Mouse (Mus musculus) forebrain, embryonic 13.5 days (tissue): ENCODE measurements around the gene Col2a1. TPM values are rescaled to one million over a fixed set of nuclear protein-coding genes. Genes with fewer than 3 reads are reported as not detected.
A peak's percentile ranks its signal among the peaks of the same experiment; 100 is the strongest.

Source experiments
- ATAC-seq: fragments of 200-750 bp; cut with Nextera tagmentation; 2 replicates; pipeline ENCODE4 v1.8.0; 2017
- H3K27ac ChIP-seq: fragments of 300-500 bp; sonication (generic); 2 replicates; pipeline ENCODE4 v1.5.1; 2015; ENCODE audit warnings: inconsistent platforms, mild to moderate bottlenecking, moderate library complexity
- H3K27me3 ChIP-seq: fragments of 300-500 bp; sonication (generic); 2 replicates; pipeline ENCODE4 v1.6.1; 2015; ENCODE audit warnings: mild to moderate bottlenecking, inconsistent platforms
- H3K36me3 ChIP-seq: fragments of 300-500 bp; sonication (generic); 2 replicates; pipeline ENCODE4 v1.6.1; 2015; ENCODE audit warnings: mild to moderate bottlenecking, inconsistent platforms; ENCODE audit not compliant: poor library complexity, severe bottlenecking
- H3K4me1 ChIP-seq: fragments of 300-500 bp; sonication (generic); 2 replicates; pipeline ENCODE4 v1.6.1; 2015; ENCODE audit warnings: inconsistent platforms
- H3K4me2 ChIP-seq: fragments of 300-500 bp; sonication (generic); 2 replicates; pipeline ENCODE4 v1.6.1; 2015; ENCODE audit warnings: inconsistent platforms, mild to moderate bottlenecking, moderate library complexity
- H3K4me3 ChIP-seq: fragments of 300-500 bp; sonication (generic); 2 replicates; pipeline ENCODE4 v1.5.1; 2015; ENCODE audit warnings: mild to moderate bottlenecking, inconsistent platforms
- H3K9ac ChIP-seq: fragments of 300-500 bp; sonication (generic); 2 replicates; pipeline ENCODE4 v1.6.1; 2015; ENCODE audit warnings: mild to moderate bottlenecking, inconsistent platforms
- H3K9me3 ChIP-seq: fragments of 300-500 bp; sonication (generic); replicated peaks from 2 replicates; pipeline ENCODE4 v1.6.1; 2016; ENCODE audit warnings: inconsistent platforms
- WGBS: fragments of 180-500 bp; shearing (Covaris S2); methylation state at CpG from one replicate; pipeline ENCODE4 v1.1.7; 2015; 5-methylcytosine and 5-hydroxymethylcytosine counted together
- polyA plus RNA-seq: library from polyadenylated mRNA; unstranded; fragments of >200 nt; fragmentation: Nextera tagmentation; extraction: Ambion mirVana; gene quantifications from 2 replicates; pipeline ENCODE4 v1.2.1, GENCODE M21; 2015

Gene Col2a1
- polyA plus RNA-seq, 1 experiment from 2014 or later: 31.8 TPM

GRCm38 (mm10) chr15:98026967-98027904, 22.7 kb upstream of the Col2a1 start:
- 29% methylated on average over 12 of the region's 12 CpGs for WGBS
- no peak for ATAC-seq
- H3K9ac ChIP-seq: peak overlapping the region; percentile 38
- peaks cover 33% of the 10 kb centered on the region for H3K4me1 ChIP-seq
- no peaks in the 10 kb centered on the region for H3K9me3 ChIP-seq
- no peak overlapping the region for H3K27ac ChIP-seq
- H3K36me3 ChIP-seq: 0 out of 2 replicates have a peak, but pooled peaks cover under 1% of the 10 kb centered on the region
- no peaks in the 10 kb centered on the region; the same call in 1 of the 2 replicates for H3K27me3 ChIP-seq
- no peak overlapping the region for H3K4me3 ChIP-seq
- H3K4me2 ChIP-seq: no peak overlapping the region

- peaks cover 33% of the 10 kb centered on the region for H3K4me1 ChIP-seq
- no peaks in the 10 kb centered on the region for H3K36me3 ChIP-seq
- no peak for ATAC-seq
- H3K27me3 ChIP-seq: no peaks in the 10 kb centered on the region; the same call in 1 of the 2 replicates
- H3K4me2 ChIP-seq: no peak overlapping the region
- H3K27ac ChIP-seq: no peak overlapping the region; the same call in 1 of the 2 replicates
- 28% methylated on average over 4 of the region's 4 CpGs for WGBS
- no peak overlapping the region for H3K4me3 ChIP-seq
- no peaks in the 10 kb centered on the region for H3K9me3 ChIP-seq
- H3K9ac ChIP-seq: no peak overlapping the region
These were observed 21.1 kb upstream of the Col2a1 start for GRCm38 (mm10) chr15:98025611-98026010.

- Histone ChIP-seq H3K36me3 (no peaks in the 10 kb centered on the region), H3K27ac (no peak overlapping the region), H3K4me1 (peaks cover 24% of the 10 kb centered on the region), H3K4me3 (no peak overlapping the region), H3K4me2 (no peak overlapping the region), H3K27me3 (no peaks in the 10 kb centered on the region; the same call in 1 of the 2 replicates), H3K9ac (no peak overlapping the region), H3K9me3 (no peaks in the 10 kb centered on the region)
- WGBS: 22% methylated on average over 3 of the region's 3 CpGs
- ATAC-seq: no peak
These were observed 18.6 kb upstream of the Col2a1 start for GRCm38 (mm10) chr15:98023137-98023536.

GRCm38 (mm10) chr15:98021886-98022285, 17.4 kb upstream of the Col2a1 start:
- Histone ChIP-seq H3K4me3 (no peak overlapping the region), H3K9ac (no peak overlapping the region), H3K4me2 (no peak overlapping the region), H3K27ac (no peak overlapping the region), H3K9me3 (no peaks in the 10 kb centered on the region), H3K36me3 (no peaks in the 10 kb centered on the region), H3K4me1 (peaks cover 12% of the 10 kb centered on the region), H3K27me3 (no peaks in the 10 kb centered on the region; the same call in 1 of the 2 replicates)
- 68% methylated on average over 2 of the region's 2 CpGs for WGBS
- no peak for ATAC-seq

GRCm38 (mm10) chr15:98019047-98019446, 14.6 kb upstream of the Col2a1 start:
- no peaks in the 10 kb centered on the region for H3K9me3 ChIP-seq
- no peak overlapping the region for H3K27ac ChIP-seq
- H3K27me3 ChIP-seq: no peaks in the 10 kb centered on the region
- ATAC-seq: no peak
- H3K36me3 ChIP-seq: no peaks in the 10 kb centered on the region
- H3K9ac ChIP-seq: no peak overlapping the region
- no peaks in the 10 kb centered on the region for H3K4me1 ChIP-seq
- H3K4me2 ChIP-seq: no peak overlapping the region
- 68% methylated on average over 3 of the region's 3 CpGs for WGBS
- H3K4me3 ChIP-seq: no peak overlapping the region

- Histone ChIP-seq H3K9me3 (no peaks in the 10 kb centered on the region), H3K27me3 (no peaks in the 10 kb centered on the region), H3K4me2 (no peak overlapping the region), H3K9ac (no peak overlapping the region), H3K27ac (no peak overlapping the region), H3K36me3 (no peaks in the 10 kb centered on the region), H3K4me3 (no peak overlapping the region), H3K4me1 (no peaks in the 10 kb centered on the region)
- WGBS: 88% methylated on average over 4 of the region's 4 CpGs
- no peak for ATAC-seq
These were observed 13.4 kb upstream of the Col2a1 start for GRCm38 (mm10) chr15:98017925-98018324.

- peaks cover 14% of the 10 kb centered on the region; the same call in 1 of the 2 replicates for H3K27me3 ChIP-seq
- 34% methylated on average over 6 of the region's 6 CpGs for WGBS
- H3K4me1 ChIP-seq: peaks cover 6% of the 10 kb centered on the region; the same call in 1 of the 2 replicates
- no peaks in the 10 kb centered on the region for H3K36me3 ChIP-seq
- H3K4me2 ChIP-seq: 0 out of 2 replicates have a peak overlapping the region, but pooled peaks have one; percentile 20
- H3K4me3 ChIP-seq: no peak overlapping the region
- H3K9ac ChIP-seq: 0 out of 2 replicates have a peak overlapping the region, but pooled peaks have one; percentile 21
- H3K9me3 ChIP-seq: no peaks in the 10 kb centered on the region
- peak; percentile 55; the same call in 1 of the 2 replicates for ATAC-seq
- H3K27ac ChIP-seq: no peak overlapping the region
These were observed 8.3 kb upstream of the Col2a1 start for GRCm38 (mm10) chr15:98012810-98013209.

GRCm38 (mm10) chr15:98005181-98005580, 686 bp upstream of the Col2a1 start:
- Histone ChIP-seq H3K27me3 (peaks cover 25% of the 10 kb centered on the region), H3K9ac (peak overlapping the region; percentile 76; the same call in 1 of the 2 replicates), H3K36me3 (no peaks in the 10 kb centered on the region), H3K4me3 (peak overlapping the region; percentile 50), H3K4me1 (peaks cover 50% of the 10 kb centered on the region), H3K4me2 (peak overlapping the region; percentile 81), H3K27ac (no peak overlapping the region), H3K9me3 (no peaks in the 10 kb centered on the region)
- WGBS: 13% methylated on average over 11 of the region's 11 CpGs
- no peak for ATAC-seq

GRCm38 (mm10) chr15:98004740-98005159, 255 bp upstream of the Col2a1 start:
- Histone ChIP-seq H3K27me3 (peaks cover 25% of the 10 kb centered on the region), H3K4me2 (peak overlapping the region; percentile 81), H3K4me1 (peaks cover 54% of the 10 kb centered on the region), H3K27ac (no peak overlapping the region), H3K9me3 (no peaks in the 10 kb centered on the region), H3K4me3 (peak overlapping the region; percentile 50), H3K9ac (peak overlapping the region; percentile 76), H3K36me3 (no peaks in the 10 kb centered on the region)
- 0 out of 2 replicates have a peak, but pooled peaks have one; percentile 2 for ATAC-seq
- under 1% methylated on average over 19 of the region's 19 CpGs for WGBS

- peaks cover 25% of the 10 kb centered on the region for H3K27me3 ChIP-seq
- H3K36me3 ChIP-seq: peaks cover 10% of the 10 kb centered on the region
- no peak for ATAC-seq
- 1% methylated on average over 42 of the region's 42 CpGs for WGBS
- H3K4me1 ChIP-seq: peaks cover 62% of the 10 kb centered on the region
- H3K4me2 ChIP-seq: peak overlapping the region; percentile 81
- H3K9me3 ChIP-seq: no peaks in the 10 kb centered on the region
- H3K4me3 ChIP-seq: peak overlapping the region; percentile 50
- H3K27ac ChIP-seq: peak overlapping the region; percentile 83
- peak overlapping the region; percentile 76 for H3K9ac ChIP-seq
These were observed 1.3 kb downstream of the Col2a1 start for GRCm38 (mm10) chr15:98002991-98003821.

GRCm38 (mm10) chr15:98002113-98002990, 2.1 kb downstream of the Col2a1 start:
- H3K4me3 ChIP-seq: peak overlapping the region; percentile 50
- peaks cover 25% of the 10 kb centered on the region for H3K27me3 ChIP-seq
- H3K36me3 ChIP-seq: peaks cover 17% of the 10 kb centered on the region
- no peaks in the 10 kb centered on the region for H3K9me3 ChIP-seq
- H3K27ac ChIP-seq: peak overlapping the region; percentile 83
- WGBS: under 1% methylated on average over 39 of the region's 42 CpGs
- ATAC-seq: peak; percentile 64
- peaks cover 71% of the 10 kb centered on the region for H3K4me1 ChIP-seq
- peak overlapping the region; percentile 76 for H3K9ac ChIP-seq
- H3K4me2 ChIP-seq: peak overlapping the region; percentile 81
